Mouse (Mus musculus): Measurements from ENCODE around the gene Srm.

GRCm38 (mm10) chr4:148586648-148587047 lies 4.7 kb upstream of the Srm start:
- TF ChIP-seq POLR2A (IDR thresholded peaks at IDR 0.05; ENCODE audit: low read depth, low read length): no peak
- no peak for TF ChIP-seq CTCF (conservative IDR thresholded peaks at IDR 0.05; ENCODE audit: insufficient read depth, insufficient read length, low read depth, low read length)
